Mouse (Mus musculus): ENCODE results near the gene Krtap1-3.

Krtap1-3 gene

GRCm38 (mm10) chr11:99557976-99558745 is 33.0 kb downstream of the Krtap1-3 start:
- DNase-seq = peak; percentile 14

- no peak for DNase-seq
These were observed 34.4 kb downstream of the Krtap1-3 start, which contains the start of gene Krtap3-2 for GRCm38 (mm10) chr11:99556753-99557152. Gene Krtap3-2 (minus strand): TSS chr11:99556853.

- no peak for DNase-seq
These were observed 34.9 kb downstream of the Krtap1-3 start for GRCm38 (mm10) chr11:99556195-99556594.

GRCm38 (mm10) chr11:99550765-99551164 is 40.4 kb downstream of the Krtap1-3 start, which contains the start of gene Krtap3-3:
Gene Krtap3-3 (minus strand): TSS chr11:99550865.
- DNase-seq = no peak

- DNase-seq = no peak
These were observed 43.2 kb downstream of the Krtap1-3 start for GRCm38 (mm10) chr11:99547892-99548291.

Data from right cerebral cortex, adult 18-20 months (tissue).